Mouse (Mus musculus) limb, embryonic 14.5 days (tissue): ENCODE measurements around the gene Gpr3. TPM values are rescaled to one million over a fixed set of nuclear protein-coding genes. Genes with fewer than 3 reads are reported as not detected.

Experiments used
- ATAC-seq: fragments of 200-750 bp; cut with Nextera tagmentation; 2 replicates; pipeline ENCODE4 v1.8.0; 2017; ENCODE audit warnings: low read depth, moderate number of reproducible peaks, moderate TSS enrichment; ENCODE audit not compliant: low FRiP score
- DNase-seq: peaks from one replicate; pipeline ENCODE4 v3.0.0-alpha.2; 2015; ENCODE audit warnings: low spot score
- H3K27ac ChIP-seq: fragments of 300-500 bp; sonication (generic); replicated peaks from 2 replicates; pipeline ENCODE4 v1.5.1; 2014; ENCODE audit warnings: low read depth, mild to moderate bottlenecking, low read length, moderate library complexity, mixed read lengths
- H3K27me3 ChIP-seq: fragments of 300-500 bp; sonication (generic); 2 replicates; pipeline ENCODE4 v1.6.1; 2014; ENCODE audit warnings: low read length, mixed read lengths; ENCODE audit not compliant: control insufficient read depth, insufficient read depth
- H3K36me3 ChIP-seq: fragments of 300-500 bp; sonication (generic); 2 replicates; pipeline ENCODE4 v1.6.1; 2014; ENCODE audit warnings: mild to moderate bottlenecking, low read length, moderate library complexity, mixed read lengths; ENCODE audit not compliant: control insufficient read depth, insufficient read depth
- H3K4me1 ChIP-seq: fragments of 300-500 bp; sonication (generic); 2 replicates; pipeline ENCODE4 v1.6.1; 2014; ENCODE audit warnings: antibody characterized with exemption, low read length, mixed read lengths; ENCODE audit not compliant: control insufficient read depth, insufficient read depth
- H3K4me2 ChIP-seq: fragments of 300-500 bp; sonication (generic); replicated peaks from 2 replicates; pipeline ENCODE4 v1.6.1; 2014; ENCODE audit warnings: low read depth, mild to moderate bottlenecking, low read length, moderate library complexity; ENCODE audit not compliant: severe bottlenecking
- H3K4me3 ChIP-seq: fragments of 300-500 bp; sonication (generic); replicated peaks from 2 replicates; pipeline ENCODE4 v1.5.1; 2014; ENCODE audit warnings: low read length
- H3K9ac ChIP-seq: fragments of 300-500 bp; sonication (generic); 2 replicates; pipeline ENCODE4 v1.6.1; 2014; ENCODE audit warnings: mild to moderate bottlenecking, low read depth, low read length, moderate library complexity; ENCODE audit not compliant: severe bottlenecking
- H3K9me3 ChIP-seq: fragments of 300-500 bp; sonication (generic); 2 replicates; pipeline ENCODE4 v1.6.1; 2016; ENCODE audit warnings: low read length; ENCODE audit not compliant: control insufficient read depth
- POLR2A ChIP-seq: fragments of 200-500 bp; IDR thresholded peaks from 2 replicates; pipeline ENCODE4 v1.8.0; 2012; ENCODE audit warnings: inconsistent platforms, mild to moderate bottlenecking, moderate library complexity, borderline replicate concordance; ENCODE audit not compliant: insufficient read depth, insufficient read length; ENCODE audit errors: extremely low read depth
- WGBS: fragments of 180-500 bp; shearing (Covaris S2); extraction: QIAGEN DNeasy Blood & Tissue Kit; methylation state at CpG from one replicate; pipeline ENCODE4 v1.1.7; 2014; 5-methylcytosine and 5-hydroxymethylcytosine counted together
- polyA plus RNA-seq, 2 experiments: library from polyadenylated mRNA; depleted of rRNA in 1 of 2; stranded (reverse) in 1 of 2; unstranded in 1 of 2; fragments of >200 nt; fragmentation: Nextera tagmentation in 1 of 2; extraction: Ambion mirVana in 1 of 2; gene quantifications; 2 replicates each; pipeline versions ENCODE4 v1.2.1 to v1.2.3; 2012 to 2014

Gpr3 gene
- polyA plus RNA-seq, 2 experiments, result 0.22 to 0.84 TPM

DNA sequence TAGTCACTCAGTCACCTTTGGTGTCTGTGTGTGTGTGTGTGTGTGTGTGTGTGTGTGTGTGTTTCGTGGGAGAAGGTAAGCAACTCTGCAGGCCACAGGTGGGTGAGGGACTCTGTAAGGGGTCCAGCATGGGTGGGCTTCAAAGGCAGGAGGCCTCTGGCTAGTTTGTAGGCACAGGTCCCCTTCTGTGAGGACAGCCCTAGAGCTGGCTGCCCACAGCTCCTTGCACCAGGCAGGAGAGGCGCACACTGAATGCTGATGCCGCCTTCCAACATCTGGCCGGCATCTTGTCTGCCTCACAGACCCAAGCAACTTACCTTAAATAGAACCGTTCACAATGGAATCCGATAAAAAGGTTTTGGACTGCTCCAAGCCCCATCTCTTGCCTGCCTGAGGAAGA lies 12.6 kb downstream of the Gpr3 start:
- no peak for ATAC-seq
- DNase-seq, result no peak
- Histone ChIP-seq H3K9me3 (no peaks in the 10 kb centered on the region), H3K4me3 (no peak overlapping the region), H3K9ac (no peak overlapping the region), H3K4me1 (peaks cover 59% of the 10 kb centered on the region), H3K4me2 (no peak overlapping the region), H3K27me3 (no peaks in the 10 kb centered on the region), H3K36me3 (peaks cover 20% of the 10 kb centered on the region), H3K27ac (peak overlapping the region; percentile 53; the same call in 1 of the 2 replicates)
- TF ChIP-seq POLR2A, result no peak
- 41% methylated on average over 6 of the region's 6 CpGs for WGBS

DNA sequence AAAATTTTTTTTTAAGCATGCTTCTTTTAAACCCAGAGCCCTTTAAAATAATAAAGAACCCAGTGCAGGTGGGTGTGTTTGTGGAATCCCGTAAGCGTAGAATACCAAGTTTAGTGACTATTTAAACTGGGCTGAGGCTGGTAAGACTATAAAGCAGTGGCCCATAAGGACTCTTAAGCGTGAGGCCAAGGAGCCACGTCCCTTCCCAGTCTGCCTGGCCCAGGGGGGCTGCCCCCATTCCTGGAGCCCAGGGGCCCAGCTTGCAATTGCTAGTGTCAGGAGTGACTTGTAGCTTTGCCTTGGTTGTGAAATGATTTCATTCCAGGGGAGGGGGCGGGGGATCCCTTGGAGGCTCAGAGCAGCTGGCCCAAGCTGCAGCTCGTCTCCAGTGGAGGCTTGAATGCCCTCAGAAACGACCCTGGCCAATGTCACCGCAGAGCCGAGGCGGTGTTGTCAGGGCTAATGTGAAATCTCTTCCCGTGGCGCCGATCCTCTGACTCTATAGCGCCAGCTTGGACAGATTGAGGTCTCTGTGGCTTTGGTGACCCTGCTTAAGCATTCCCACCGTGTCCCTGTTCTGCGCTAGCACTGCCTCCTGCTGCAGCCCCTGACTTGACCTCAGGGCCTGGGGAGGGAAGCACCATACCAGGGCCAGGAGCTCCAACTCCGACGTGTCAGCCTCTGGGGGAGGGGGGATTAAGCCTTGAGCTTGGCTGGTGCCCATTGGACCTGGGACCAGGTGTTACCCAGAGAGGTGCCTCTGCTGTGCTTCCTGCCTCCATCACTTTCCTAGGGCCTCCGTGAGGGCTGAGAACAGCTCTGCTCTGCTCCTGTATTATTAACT lies 13.8 kb downstream of the Gpr3 start:
- Histone ChIP-seq H3K9ac (no peak overlapping the region), H3K27ac (peak overlapping the region; percentile 79), H3K9me3 (no peaks in the 10 kb centered on the region), H3K4me2 (peak overlapping the region; percentile 17; the same call in 1 of the 2 replicates), H3K27me3 (no peaks in the 10 kb centered on the region), H3K36me3 (peaks cover 32% of the 10 kb centered on the region), H3K4me1 (peaks cover 53% of the 10 kb centered on the region), H3K4me3 (no peak overlapping the region)
- TF ChIP-seq POLR2A, result no peak
- DNase-seq, result no peak
- WGBS, result 12% methylated on average over 16 of the region's 19 CpGs
- ATAC-seq, result peak; percentile 8; the same call in 1 of the 2 replicates

DNA sequence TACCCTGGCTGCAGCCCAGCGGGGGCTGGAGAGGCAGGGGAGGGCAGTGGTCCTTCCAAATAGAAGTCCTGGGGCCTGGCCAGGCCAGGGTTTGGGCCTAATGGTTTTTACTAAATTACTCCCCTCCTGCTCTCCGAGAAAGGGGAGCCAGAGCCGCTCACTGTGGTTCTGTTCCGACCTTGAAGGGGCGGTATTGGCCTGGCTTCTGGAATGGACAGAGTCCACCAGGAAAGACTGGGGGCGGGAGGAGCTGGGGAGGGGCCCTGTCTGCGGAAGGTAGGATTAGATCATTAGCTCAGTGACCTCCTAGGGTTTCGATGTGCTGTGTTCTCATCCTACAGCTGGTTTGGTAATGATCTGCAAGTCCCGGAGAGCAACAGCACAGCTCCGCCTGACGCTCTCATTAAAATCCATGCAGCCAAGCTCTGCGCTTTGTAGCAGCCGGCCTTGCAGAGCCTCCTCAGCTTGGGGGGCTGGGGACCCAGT lies 14.5 kb downstream of the Gpr3 start:
- H3K4me1 ChIP-seq, result peaks cover 51% of the 10 kb centered on the region
- H3K9me3 ChIP-seq, result no peaks in the 10 kb centered on the region
- H3K27ac ChIP-seq, result peak overlapping the region; percentile 79
- no peaks in the 10 kb centered on the region for H3K27me3 ChIP-seq
- ATAC-seq, result peak; percentile 58
- WGBS, result 9% methylated on average over 13 of the region's 13 CpGs
- DNase-seq, result peak; percentile 73
- TF ChIP-seq POLR2A, result no peak
- peak overlapping the region; percentile 17; the same call in 1 of the 2 replicates for H3K4me2 ChIP-seq
- peaks cover 39% of the 10 kb centered on the region for H3K36me3 ChIP-seq
- H3K4me3 ChIP-seq, result no peak overlapping the region
- no peak overlapping the region; the same call in 1 of the 2 replicates for H3K9ac ChIP-seq

DNA sequence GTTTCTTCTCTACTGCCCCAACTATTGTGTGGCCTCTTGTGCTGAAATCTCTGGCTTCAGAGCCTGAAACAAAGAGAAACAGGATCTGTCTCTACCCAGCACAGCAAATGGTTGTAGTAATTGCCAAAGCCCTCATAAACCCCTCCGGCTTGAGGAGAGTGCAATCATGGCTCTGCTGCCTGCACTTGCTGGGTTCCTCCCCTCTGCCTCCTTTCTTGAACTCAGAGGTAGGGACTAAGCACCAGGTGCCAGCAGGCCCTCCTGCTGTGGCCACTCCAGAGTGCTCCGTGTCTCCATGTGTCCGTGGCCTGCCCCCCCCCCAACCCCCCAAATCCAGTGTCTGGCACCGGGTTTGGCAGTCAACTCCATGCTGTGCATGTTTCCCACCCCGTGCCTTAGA lies 15.0 kb downstream of the Gpr3 start:
- peak overlapping the region; percentile 17; the same call in 1 of the 2 replicates for H3K4me2 ChIP-seq
- no peak overlapping the region for H3K4me3 ChIP-seq
- H3K9me3 ChIP-seq, result no peaks in the 10 kb centered on the region
- peak overlapping the region; percentile 2; the same call in 1 of the 2 replicates for H3K9ac ChIP-seq
- ATAC-seq (peak; percentile 12), DNase-seq (no peak)
- H3K4me1 ChIP-seq, result peaks cover 51% of the 10 kb centered on the region
- H3K27ac ChIP-seq, result peak overlapping the region; percentile 79
- WGBS, result 6% methylated on average over 3 of the region's 5 CpGs
- no peaks in the 10 kb centered on the region for H3K27me3 ChIP-seq
- peaks cover 44% of the 10 kb centered on the region for H3K36me3 ChIP-seq
- TF ChIP-seq POLR2A, result no peak

DNA sequence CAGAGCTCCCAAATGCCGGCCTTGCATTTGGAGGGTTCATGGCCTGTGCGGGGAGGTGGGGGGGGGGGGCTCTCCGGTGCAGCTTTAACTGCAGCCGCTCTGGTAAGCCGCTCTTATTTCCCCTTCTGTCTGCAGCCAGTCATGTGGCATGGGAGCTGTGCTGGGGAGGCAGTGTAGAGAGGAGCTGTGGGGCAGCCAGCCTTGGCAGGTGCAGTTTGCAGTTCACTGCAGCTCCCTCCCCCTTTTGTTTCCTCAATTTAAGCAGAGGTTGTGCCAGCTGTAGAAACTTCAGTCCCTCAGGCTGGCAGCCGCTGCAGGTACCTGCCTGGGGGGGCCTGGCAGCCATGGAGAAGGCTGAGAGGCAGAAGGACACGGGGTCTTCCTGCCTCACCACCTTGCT lies 15.5 kb downstream of the Gpr3 start:
- H3K4me2 ChIP-seq, result no peak overlapping the region

More for the DNA sequence above, 15.5 kb downstream of the Gpr3 start:
- H3K4me3 ChIP-seq, result no peak overlapping the region
- peak overlapping the region; percentile 2; the same call in 1 of the 2 replicates for H3K9ac ChIP-seq
- peaks cover 51% of the 10 kb centered on the region for H3K4me1 ChIP-seq
- ATAC-seq (no peak), DNase-seq (no peak)
- peaks cover 49% of the 10 kb centered on the region for H3K36me3 ChIP-seq
- no peaks in the 10 kb centered on the region for H3K27me3 ChIP-seq
- WGBS, result 11% methylated on average over 7 of the region's 7 CpGs
- H3K27ac ChIP-seq, result peak overlapping the region; percentile 79
- H3K9me3 ChIP-seq, result no peaks in the 10 kb centered on the region
- TF ChIP-seq POLR2A, result no peak
